Mouse (Mus musculus): Measurements from ENCODE around the gene Ankrd44.

The Ankrd44 gene

DNA sequence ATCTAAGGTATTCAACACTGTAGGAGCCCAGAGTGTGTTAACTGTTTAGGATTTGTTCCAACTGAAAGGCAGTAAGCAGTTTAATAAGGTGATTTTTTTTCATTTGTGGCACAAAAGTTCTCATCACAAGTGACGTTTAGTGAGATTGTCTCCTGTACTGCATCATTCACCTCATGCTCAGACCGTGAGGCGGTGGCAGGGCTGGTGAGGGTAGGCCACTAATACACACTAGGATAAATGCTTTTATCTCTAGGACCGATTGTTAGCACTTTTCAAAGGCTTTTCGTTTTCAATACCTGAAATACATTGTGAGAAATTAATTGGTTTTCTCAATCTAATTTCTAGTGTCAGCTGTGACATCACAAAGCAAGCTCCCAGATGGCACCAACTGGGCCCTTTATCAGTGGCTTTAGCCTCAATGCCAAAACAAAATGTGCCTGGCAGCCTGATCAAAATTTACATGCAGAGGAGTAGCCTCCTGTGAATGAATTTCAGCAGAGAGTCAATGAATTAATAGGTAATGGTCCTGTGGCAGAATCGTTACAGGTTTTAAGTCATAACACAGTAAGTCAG lies 286.6 kb downstream of the Ankrd44 start:
- no peak for DNase-seq (ENCODE audit: low spot score in 2 of 2)

DNA sequence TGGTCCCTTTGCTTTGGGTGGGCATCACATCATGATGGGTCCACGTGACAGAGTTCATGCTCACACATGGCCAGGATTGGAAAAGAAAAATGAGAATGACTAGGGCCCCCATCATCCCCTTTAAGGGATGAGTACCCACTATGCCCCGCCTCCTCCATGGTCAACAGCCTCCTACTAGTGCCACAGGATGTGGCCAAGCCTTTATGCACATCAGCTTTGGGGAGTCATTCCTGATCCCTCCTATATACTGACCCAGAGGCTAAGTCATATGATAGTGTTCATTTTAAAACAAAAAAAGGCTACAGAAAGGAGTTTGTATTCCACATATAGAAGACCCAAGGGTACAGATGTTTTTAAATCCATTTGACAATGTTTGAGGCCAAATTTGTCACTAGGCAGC lies 287.1 kb downstream of the Ankrd44 start:
- DNase-seq (ENCODE audit: low spot score in 2 of 2): no peak

DNA sequence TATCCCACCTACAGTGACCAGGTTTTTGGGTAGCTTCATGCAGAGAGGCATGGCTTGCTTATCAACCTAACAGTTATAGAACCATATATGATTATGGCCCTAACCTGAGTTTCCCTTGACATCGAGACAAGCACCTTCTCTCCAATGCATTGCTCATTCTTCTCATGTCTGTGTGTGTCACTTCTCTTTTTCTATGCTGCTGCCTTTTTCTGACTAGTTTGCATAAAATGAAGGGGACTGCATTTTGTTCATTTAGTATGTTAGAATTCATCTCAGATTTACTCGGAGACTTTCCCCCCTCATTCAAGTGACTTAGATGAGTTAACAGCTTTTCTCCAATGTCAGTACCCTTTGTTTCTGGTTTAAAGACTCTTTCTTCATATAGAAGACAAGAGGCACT lies 288.8 kb downstream of the Ankrd44 start:
- DNase-seq (ENCODE audit: low spot score in 2 of 2): no peak

DNA sequence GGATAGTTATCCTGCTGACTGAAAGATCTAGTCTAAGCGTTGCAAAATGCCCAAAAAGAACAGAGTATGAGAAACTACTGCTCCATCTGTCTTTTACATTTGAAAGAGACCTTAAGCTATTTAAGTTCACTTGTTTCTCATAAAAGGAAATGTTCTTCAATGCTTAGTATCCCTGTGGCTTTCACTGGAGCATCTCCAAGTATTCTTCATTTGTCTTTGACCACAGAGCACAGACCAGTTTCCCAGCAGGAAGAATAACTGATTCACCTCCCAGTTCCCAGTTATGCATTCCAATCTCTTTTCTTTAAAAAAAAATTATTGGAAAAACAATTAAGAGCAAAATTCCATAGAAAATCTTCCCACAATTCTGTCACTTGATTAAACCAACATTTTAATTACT lies 297.1 kb downstream of the Ankrd44 start:
- no peak for DNase-seq (ENCODE audit: low spot score in 2 of 2)

DNA sequence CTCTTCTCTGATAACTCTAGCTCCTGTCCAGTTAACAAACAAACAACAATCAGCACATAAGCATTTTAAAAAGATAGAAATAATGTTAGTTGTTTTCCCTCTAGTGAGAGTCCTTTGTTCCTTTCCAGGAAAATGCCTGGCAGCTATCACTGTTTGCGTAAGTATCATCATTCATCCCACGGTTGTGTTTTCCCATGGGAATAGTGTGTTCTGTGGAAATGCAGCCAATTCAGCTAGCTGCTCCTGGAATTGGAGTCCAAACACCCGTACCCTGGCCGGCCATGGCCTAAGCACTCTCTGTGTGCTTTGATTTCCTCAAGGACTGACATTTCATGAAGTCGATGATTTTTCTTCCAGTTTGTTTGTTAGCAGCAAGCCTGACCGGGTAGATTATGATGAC lies 311.2 kb downstream of the Ankrd44 start:
- DNase-seq (ENCODE audit: low spot score in 2 of 2): no peak

DNA sequence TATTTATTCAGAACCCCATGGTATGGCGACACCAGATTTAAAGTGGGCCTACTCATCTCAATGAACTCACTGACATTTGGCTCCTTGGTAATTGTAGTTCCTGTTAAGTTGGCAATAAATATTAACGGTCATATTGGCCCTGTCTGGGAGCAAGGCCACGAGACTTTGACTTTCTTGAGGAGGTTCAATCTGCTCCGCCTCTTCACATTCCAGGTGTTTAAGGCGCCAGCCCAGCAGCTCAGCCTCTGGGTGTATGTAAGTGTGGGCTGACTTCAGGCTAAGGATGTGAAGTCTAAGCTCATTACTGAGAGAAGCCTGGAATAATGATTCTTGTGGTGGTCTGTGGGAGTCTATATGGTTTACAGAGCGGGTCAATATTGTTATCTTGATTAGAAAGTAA lies 313.8 kb downstream of the Ankrd44 start:
- DNase-seq (ENCODE audit: low spot score in 2 of 2): no peak

DNA sequence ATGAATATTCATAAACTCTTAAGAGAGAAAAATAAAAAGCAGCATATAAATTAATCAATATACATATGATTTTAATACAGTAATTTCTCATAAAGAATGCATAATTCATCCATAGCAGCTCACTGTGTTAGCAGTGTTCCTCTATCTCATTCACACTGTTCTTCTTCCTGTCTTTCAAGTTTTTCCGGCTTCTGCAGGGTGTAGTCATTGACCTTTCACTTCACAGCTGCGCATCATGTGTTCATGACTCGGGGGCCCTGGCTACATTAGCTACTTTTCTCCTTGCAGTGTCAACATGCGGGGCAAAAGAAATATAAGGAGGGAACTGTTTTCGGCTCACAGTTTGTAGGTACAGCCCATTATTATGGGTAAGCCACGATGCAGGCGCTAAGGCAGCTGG lies 314.3 kb downstream of the Ankrd44 start:
- DNase-seq (ENCODE audit: low spot score in 2 of 2): no peak

DNA sequence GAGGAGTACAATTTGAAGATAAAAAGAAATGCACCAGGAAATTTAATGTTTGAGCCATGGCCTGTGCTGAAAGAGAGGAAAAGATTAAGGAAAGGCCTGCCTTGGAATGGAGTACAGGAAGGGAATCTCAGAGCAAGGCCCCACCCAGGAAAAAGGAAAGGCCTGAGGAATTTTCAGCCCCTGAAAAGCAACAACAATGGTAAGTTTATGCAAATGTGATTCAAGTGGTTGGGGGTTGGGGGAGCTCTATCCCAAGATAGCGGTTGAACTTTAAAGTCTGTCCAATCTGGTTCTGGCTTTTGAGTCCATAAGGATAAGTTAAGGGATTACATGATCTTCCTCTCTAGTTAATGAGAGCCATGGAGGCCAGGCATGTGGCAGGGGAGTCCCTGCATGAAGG lies 319.3 kb downstream of the Ankrd44 start:
- no peak for DNase-seq (ENCODE audit: low spot score in 2 of 2)

DNA sequence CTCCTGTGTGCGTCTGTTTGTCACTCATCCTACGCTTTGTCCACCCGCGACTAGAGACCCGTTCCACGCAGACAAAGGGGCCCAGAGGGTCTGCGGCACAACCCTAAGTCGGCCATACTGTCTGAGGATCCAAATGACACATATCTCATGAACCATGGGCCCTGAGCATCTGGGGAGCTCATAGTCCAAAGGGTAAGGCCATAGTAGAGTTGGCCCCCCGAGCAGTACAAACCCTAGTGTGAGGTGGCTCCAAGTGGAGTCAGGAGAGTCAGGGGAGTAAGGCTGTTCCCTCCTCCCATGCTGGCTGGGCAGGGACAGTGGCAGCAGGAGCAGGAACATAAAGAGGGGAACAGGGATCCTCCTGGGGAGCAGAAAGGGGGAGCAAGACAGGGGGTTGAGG lies 324.5 kb downstream of the Ankrd44 start:
- no peak for DNase-seq (ENCODE audit: low spot score in 2 of 2)

DNA sequence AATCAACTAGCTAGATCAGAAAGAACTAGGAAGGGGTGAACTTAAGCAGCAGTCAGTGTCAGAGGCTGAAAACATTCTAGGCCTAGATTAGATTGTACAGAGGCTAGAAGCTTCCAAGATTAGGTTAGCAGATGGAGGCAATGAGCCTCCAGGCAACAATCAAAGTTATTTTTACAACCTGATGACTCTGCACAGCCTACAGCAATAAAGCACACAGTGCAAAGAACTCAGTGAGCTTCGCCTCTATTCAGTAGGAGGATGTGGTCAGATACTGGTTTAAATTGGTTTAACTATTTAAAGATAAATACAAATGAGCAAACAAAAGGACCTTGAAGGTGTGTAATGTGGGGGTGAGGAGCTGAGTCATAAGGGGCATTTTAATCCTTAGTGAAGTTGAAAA lies 325.9 kb downstream of the Ankrd44 start:
- DNase-seq (ENCODE audit: low spot score in 2 of 2): no peak

DNA sequence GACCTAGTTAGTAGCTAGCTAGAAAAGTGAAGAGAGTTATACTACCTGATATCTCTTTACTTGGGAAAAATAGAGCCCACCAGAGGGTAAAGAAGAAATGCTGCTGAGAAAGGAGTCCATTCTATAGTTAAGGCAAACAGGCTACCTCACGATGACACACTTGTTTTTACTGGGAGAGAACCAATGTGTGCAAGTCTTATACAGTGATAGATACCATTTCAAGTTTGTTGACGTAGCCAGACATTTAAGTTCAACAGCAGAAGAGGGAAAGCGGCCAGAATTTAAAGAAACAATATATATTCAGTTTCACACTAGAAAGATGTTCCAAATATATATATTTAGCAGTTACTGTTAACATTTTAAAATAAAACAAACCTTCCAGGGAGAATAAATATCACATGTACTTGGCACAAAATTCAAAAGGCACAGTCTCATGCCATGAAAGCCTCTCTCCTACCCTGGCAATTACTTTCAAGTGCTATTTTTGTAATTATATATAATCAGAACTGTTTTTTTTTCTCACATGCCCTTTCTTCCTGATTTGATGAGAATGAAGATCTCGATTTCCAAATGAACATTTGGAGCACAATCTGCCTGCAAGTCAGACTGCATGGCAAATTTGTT lies 328.5 kb downstream of the Ankrd44 start:
- no peak for DNase-seq (ENCODE audit: low spot score in 2 of 2)

DNA sequence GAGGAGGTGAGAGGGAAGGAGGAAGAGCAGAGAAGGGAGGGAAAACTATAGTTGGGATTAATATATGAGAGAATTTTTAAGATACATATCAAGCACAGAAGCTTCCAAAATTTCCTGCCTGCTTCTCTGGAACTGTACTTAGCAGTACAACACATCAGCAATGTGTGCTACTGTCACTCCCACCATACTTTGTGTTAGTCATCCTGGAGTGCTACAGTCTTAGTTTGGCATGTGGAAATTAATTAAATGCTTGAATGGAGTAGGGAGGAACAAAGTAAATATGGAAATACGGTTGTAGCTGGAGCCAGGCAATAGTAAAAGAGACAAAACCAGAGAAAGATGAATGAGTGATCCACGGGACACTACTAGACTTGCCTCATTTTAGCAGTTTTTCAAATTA lies 330.0 kb downstream of the Ankrd44 start:
- DNase-seq (ENCODE audit: low spot score in 2 of 2): no peak
